Mouse (Mus musculus) kidney, adult 2 months (tissue): Measurements from ENCODE around the gene Ptprn.

Source experiments
- CTCF ChIP-seq: fragments of 200-500 bp; conservative IDR thresholded peaks from 2 replicates; pipeline ENCODE4 v1.5.1; 2011; ENCODE audit warnings: low read depth, mild to moderate bottlenecking, control low read depth, low read length, moderate library complexity, mixed read lengths; ENCODE audit not compliant: insufficient read depth, insufficient read length
- POLR2A ChIP-seq: fragments of 200-500 bp; IDR thresholded peaks from one replicate; pipeline ENCODE4 v1.6.1; 2011; ENCODE audit warnings: low read depth, low read length, control low read depth

GRCm38 (mm10) chr1:75294294-75294693 is 30.0 kb upstream of the Ptprn start:
- TF ChIP-seq CTCF (no peak), POLR2A (no peak)
